Mouse (Mus musculus) left cerebral cortex, adult 2 months (tissue): ENCODE results near the gene Bicc1. TPM values are rescaled to one million over a fixed set of nuclear protein-coding genes. Genes with fewer than 3 reads are reported as not detected.

Source experiments
- DNase-seq, 2 experiments: peaks; one replicate each; pipeline ENCODE4 v3.0.0; 2021 to 2022; ENCODE audit warnings: low spot score in 2 of 2, mixed read lengths in 1 of 2; ENCODE audit errors: extremely low spot score in 1 of 2
- H3K27ac ChIP-seq: fragments of 200-600 bp; 2 replicates; pipeline ENCODE4 v1.8.1; 2022
- H3K4me3 ChIP-seq: fragments of 200-600 bp; 2 replicates; pipeline ENCODE4 v1.8.1; 2022
- CTCF ChIP-seq: fragments of 200-600 bp; IDR thresholded peaks from 2 replicates; pipeline ENCODE4 v1.8.1; 2022; ENCODE audit warnings: antibody characterized with exemption, mild to moderate bottlenecking, moderate library complexity
- intact Hi-C: fragments of 180-260 bp; cut with DNase I; formaldehyde crosslinking; loops from one replicate; pipeline ENCODE4 v1.15.1; 2025
- total RNA-seq, 2 experiments: library from RNA; stranded (reverse); gene quantifications; 2 replicates each; pipeline ENCODE4 v1.2.3; 2021

Bicc1 gene
- total RNA-seq, 2 experiments from 2014 or later = 5.1 to 6.7 TPM

- DNase-seq = no peak
- TF ChIP-seq CTCF = no peak
- intact Hi-C loops = no loop called here
- no peak overlapping the region for H3K27ac ChIP-seq
- no peak overlapping the region for H3K4me3 ChIP-seq
Observed at GRCm38 (mm10) chr10:71181931-71182330, 22.4 kb upstream of the Bicc1 start.

GRCm38 (mm10) chr10:71181091-71181490, 21.6 kb upstream of the Bicc1 start:
- no peak overlapping the region for H3K27ac ChIP-seq
- no peak for DNase-seq
- no peak for TF ChIP-seq CTCF
- intact Hi-C loops = no loop called here
- no peak overlapping the region for H3K4me3 ChIP-seq

GRCm38 (mm10) chr10:71180057-71180456, 20.6 kb upstream of the Bicc1 start:
- no peak for TF ChIP-seq CTCF
- intact Hi-C loops = no loop called here
- no peak for DNase-seq
- H3K4me3 ChIP-seq = no peak overlapping the region
- H3K27ac ChIP-seq = no peak overlapping the region

GRCm38 (mm10) chr10:71177201-71177600, 17.7 kb upstream of the Bicc1 start:
- H3K4me3 ChIP-seq = no peak overlapping the region
- no peak for TF ChIP-seq CTCF
- intact Hi-C loops = no loop called here
- no peak for DNase-seq
- H3K27ac ChIP-seq = no peak overlapping the region

- no peak overlapping the region for H3K27ac ChIP-seq
- intact Hi-C loops = no loop called here
- no peak for TF ChIP-seq CTCF
- no peak overlapping the region for H3K4me3 ChIP-seq
- DNase-seq = no peak
Observed at GRCm38 (mm10) chr10:71176341-71176740, 16.8 kb upstream of the Bicc1 start.

GRCm38 (mm10) chr10:71175280-71175679, 15.8 kb upstream of the Bicc1 start:
- no peak for DNase-seq
- no peak for TF ChIP-seq CTCF
- intact Hi-C loops = no loop called here
- H3K4me3 ChIP-seq = no peak overlapping the region
- no peak overlapping the region for H3K27ac ChIP-seq

GRCm38 (mm10) chr10:71171414-71171813, 11.9 kb upstream of the Bicc1 start:
- H3K27ac ChIP-seq = no peak overlapping the region
- H3K4me3 ChIP-seq = no peak overlapping the region
- DNase-seq = no peak
- no peak; the same call in 1 of the 2 replicates for TF ChIP-seq CTCF
- intact Hi-C loops = no loop called here

- Histone ChIP-seq H3K4me3 (no peak overlapping the region), H3K27ac (no peak overlapping the region)
- no peak for TF ChIP-seq CTCF
- intact Hi-C loops = no loop called here
- no peak for DNase-seq
Observed at GRCm38 (mm10) chr10:71170771-71171170, 11.3 kb upstream of the Bicc1 start.

- DNase-seq = no peak
- H3K4me3 ChIP-seq = no peak overlapping the region
- intact Hi-C loops = no loop called here
- no peak for TF ChIP-seq CTCF
- no peak overlapping the region for H3K27ac ChIP-seq
Observed at GRCm38 (mm10) chr10:71169811-71170210, 10.3 kb upstream of the Bicc1 start.

GRCm38 (mm10) chr10:71169171-71169570, 9.7 kb upstream of the Bicc1 start:
- intact Hi-C loops = no loop called here
- TF ChIP-seq CTCF = no peak
- no peak for DNase-seq

GRCm38 (mm10) chr10:71160449-71160848, 949 bp upstream of the Bicc1 start:
- Histone ChIP-seq H3K27ac (no peak overlapping the region), H3K4me3 (no peak overlapping the region)
- DNase-seq = no peak
- intact Hi-C loops = no loop called here
- TF ChIP-seq CTCF = no peak

More at GRCm38 (mm10) chr10:71169171-71169570, 9.7 kb upstream of the Bicc1 start:
- H3K27ac ChIP-seq = no peak overlapping the region
- H3K4me3 ChIP-seq = no peak overlapping the region

- intact Hi-C loops = loop anchor here (1.0 kb wide), 1 partner anchor 240 kb away; no protein-coding TSS in a partner anchor
- Histone ChIP-seq H3K27ac (0 out of 2 replicates have a peak overlapping the region, but pooled peaks have one; percentile 44), H3K4me3 (peak overlapping the region; percentile 72)
- no peak for TF ChIP-seq CTCF
- DNase-seq = peak; percentile 38 to 41
Observed at GRCm38 (mm10) chr10:71158940-71159675, 392 bp downstream of the Bicc1 start.

GRCm38 (mm10) chr10:71156569-71156968, 2.9 kb downstream of the Bicc1 start:
- TF ChIP-seq CTCF = no peak
- no peak for DNase-seq
- H3K27ac ChIP-seq = no peak overlapping the region
- H3K4me3 ChIP-seq = no peak overlapping the region
- intact Hi-C loops = no loop called here
